Mouse (Mus musculus) embryonic facial prominence, embryonic 13.5 days (tissue): ENCODE results near the gene Apc2. TPM values are rescaled to one million over a fixed set of nuclear protein-coding genes. Genes with fewer than 3 reads are reported as not detected.

Experiments used
- ATAC-seq: fragments of 200-750 bp; cut with Nextera tagmentation; 2 replicates; pipeline ENCODE4 v1.8.0; 2017; ENCODE audit warnings: low read depth; ENCODE audit not compliant: insufficient number of reproducible peaks, insufficient read depth, low FRiP score, low TSS enrichment
- H3K27ac ChIP-seq: fragments of 300-500 bp; sonication (generic); 2 replicates; pipeline ENCODE4 v1.5.1; 2015; ENCODE audit warnings: moderate library complexity, mild to moderate bottlenecking, inconsistent platforms
- H3K27me3 ChIP-seq: fragments of 300-500 bp; sonication (generic); 2 replicates; pipeline ENCODE4 v1.6.1; 2015; ENCODE audit warnings: mild to moderate bottlenecking, inconsistent platforms
- H3K36me3 ChIP-seq: fragments of 300-500 bp; sonication (generic); 2 replicates; pipeline ENCODE4 v1.6.1; 2015; ENCODE audit warnings: mild to moderate bottlenecking, inconsistent platforms
- H3K4me1 ChIP-seq: fragments of 300-500 bp; sonication (generic); 2 replicates; pipeline ENCODE4 v1.6.1; 2015; ENCODE audit warnings: inconsistent platforms
- H3K4me2 ChIP-seq: fragments of 300-500 bp; sonication (generic); 2 replicates; pipeline ENCODE4 v1.6.1; 2015; ENCODE audit warnings: moderate library complexity, mild to moderate bottlenecking, inconsistent platforms
- H3K4me3 ChIP-seq: fragments of 300-500 bp; sonication (generic); 2 replicates; pipeline ENCODE4 v1.5.1; 2015; ENCODE audit warnings: mild to moderate bottlenecking, inconsistent platforms
- H3K9ac ChIP-seq: fragments of 300-500 bp; sonication (generic); 2 replicates; pipeline ENCODE4 v1.6.1; 2015; ENCODE audit warnings: mild to moderate bottlenecking, inconsistent platforms
- H3K9me3 ChIP-seq: fragments of 300-500 bp; sonication (generic); 2 replicates; pipeline ENCODE4 v1.6.1; 2016; ENCODE audit warnings: inconsistent platforms
- WGBS: fragments of 180-500 bp; shearing (Covaris S2); methylation state at CpG from one replicate; pipeline ENCODE4 v1.1.7; 2015; ENCODE audit warnings: mixed read lengths; 5-methylcytosine and 5-hydroxymethylcytosine counted together
- polyA plus RNA-seq: library from polyadenylated mRNA; unstranded; fragments of >200 nt; fragmentation: Nextera tagmentation; extraction: Ambion mirVana; gene quantifications from 2 replicates; pipeline ENCODE4 v1.2.1, GENCODE M21; 2015

The Apc2 gene
- polyA plus RNA-seq, 1 experiment from 2014 or later, result 9.3 TPM

DNA sequence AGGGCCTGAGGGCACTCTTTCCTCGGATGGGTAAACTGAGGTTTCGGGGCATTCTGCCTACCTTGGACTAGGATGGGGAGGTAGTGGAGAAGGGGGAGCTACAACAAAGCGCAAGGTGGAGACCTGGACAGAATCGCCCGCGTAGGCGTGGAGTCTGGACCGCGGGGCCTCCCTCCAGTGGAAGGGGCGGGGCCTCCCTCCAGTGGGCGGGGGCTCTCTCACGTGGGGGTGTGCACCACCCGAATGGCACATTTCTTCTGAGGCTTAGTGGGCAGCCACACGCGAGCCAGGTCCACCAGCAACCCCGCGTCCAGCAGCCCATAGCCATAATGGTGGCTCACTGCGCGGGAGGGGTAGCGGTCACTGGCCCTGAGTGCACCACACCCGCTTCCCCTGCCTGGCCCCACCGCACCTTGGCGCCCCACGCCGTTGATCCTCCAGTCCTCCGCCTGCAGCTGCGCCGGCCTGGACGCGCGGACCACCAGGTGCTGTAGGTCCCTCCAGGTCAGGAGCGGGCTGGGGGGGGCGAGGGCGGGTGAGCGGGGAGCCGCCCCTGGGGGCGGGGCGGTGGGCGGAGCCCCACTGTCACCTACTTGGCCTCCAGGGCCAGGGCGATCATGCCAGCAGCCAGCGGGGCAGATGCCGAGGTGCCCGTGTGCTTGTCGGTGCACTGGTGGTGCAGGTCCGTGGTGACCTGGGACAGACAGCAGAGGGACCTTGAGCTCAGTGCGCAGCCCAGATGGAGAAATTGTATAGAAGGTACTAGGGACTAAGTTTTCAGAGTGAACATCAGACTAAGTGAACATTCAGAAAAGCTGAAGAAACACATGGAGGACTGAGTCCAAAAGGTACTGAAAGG is 27.7 kb downstream of the Apc2 start:
- Histone ChIP-seq H3K36me3 (peaks cover 6% of the 10 kb centered on the region; the same call in 1 of the 2 replicates), H3K4me1 (peaks cover 36% of the 10 kb centered on the region), H3K27ac (no peak overlapping the region), H3K4me3 (peak overlapping the region; percentile 62), H3K4me2 (peak overlapping the region; percentile 98), H3K9me3 (no peaks in the 10 kb centered on the region), H3K27me3 (0 out of 2 replicates have a peak, but pooled peaks cover 4% of the 10 kb centered on the region), H3K9ac (peak overlapping the region; percentile 72)
- WGBS, result under 1% methylated on average over 46 of the region's 46 CpGs
- peak; percentile 33; the same call in 1 of the 2 replicates for ATAC-seq

DNA sequence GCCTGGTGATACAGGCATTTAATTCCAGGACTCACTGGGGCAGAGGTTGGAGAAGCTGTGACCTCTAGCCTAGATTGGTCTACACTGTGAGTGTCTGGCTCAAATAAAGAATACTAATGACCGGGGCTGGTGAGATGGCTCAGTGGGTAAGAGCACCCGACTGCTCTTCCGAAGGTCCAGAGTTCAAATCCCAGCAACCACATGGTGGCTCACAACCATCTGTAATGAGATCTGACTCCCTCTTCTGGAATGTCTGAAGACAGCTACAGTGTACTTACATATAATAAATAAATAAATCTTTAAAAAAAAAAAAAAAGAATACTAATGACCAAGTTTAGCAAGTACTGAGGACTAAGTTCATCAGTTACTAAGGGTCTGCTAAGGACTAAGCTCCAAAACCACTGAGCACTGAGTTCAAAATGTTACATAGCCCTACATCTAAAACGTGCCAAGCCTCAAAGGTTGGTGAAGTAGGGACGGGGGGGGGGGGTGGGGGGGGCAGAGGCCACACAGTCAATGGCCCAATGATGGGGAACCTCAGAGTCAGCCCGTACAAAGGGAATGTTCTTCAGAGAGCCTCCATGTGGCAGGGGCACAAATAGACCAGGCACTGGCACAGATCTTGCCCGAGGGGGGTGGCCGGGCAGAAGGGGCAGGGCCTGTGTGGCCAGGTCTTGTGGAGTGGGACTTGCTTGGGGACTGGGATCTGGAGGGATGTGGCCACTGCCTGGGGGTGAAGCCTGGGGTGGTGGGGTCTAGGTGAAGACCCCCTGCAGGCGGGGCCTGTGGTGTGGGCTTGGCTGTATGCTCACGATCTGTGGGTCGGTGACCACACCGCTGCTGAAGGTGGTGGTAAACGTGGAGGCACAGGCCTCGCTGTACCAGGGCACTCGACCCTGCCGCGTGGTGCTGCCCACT is 28.6 kb downstream of the Apc2 start:
- H3K4me3 ChIP-seq, result peak overlapping the region; percentile 62
- H3K4me2 ChIP-seq, result peak overlapping the region; percentile 98
- no peak for ATAC-seq
- H3K9ac ChIP-seq, result no peak overlapping the region
- 0 out of 2 replicates have a peak, but pooled peaks cover 4% of the 10 kb centered on the region for H3K27me3 ChIP-seq
- no peak overlapping the region for H3K27ac ChIP-seq
- no peaks in the 10 kb centered on the region for H3K9me3 ChIP-seq
- 77% methylated on average over 17 of the region's 17 CpGs for WGBS
- no peaks in the 10 kb centered on the region for H3K36me3 ChIP-seq
- H3K4me1 ChIP-seq, result peaks cover 33% of the 10 kb centered on the region

DNA sequence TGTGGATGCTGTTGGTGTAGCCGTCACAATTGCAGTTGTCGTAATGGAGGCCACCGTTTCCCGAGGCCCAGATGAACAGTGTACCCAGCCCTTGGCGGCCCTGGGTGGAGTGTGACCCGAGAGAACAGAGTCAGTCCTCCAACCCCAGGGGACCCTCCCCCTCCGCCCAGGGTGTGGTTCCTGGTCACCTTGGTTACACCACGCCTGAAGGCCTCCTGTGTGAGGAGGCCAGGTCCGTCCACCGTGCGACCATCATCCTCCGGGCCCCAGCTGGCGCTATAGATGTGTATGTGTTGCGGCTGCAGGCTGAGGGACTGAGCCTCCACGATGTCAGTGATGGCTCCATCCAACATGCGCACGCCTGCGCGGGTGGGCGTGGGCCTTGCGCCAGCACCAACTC is 29.3 kb downstream of the Apc2 start:
- H3K27ac ChIP-seq, result no peak overlapping the region
- no peak overlapping the region for H3K4me3 ChIP-seq
- H3K4me1 ChIP-seq, result peaks cover 34% of the 10 kb centered on the region
- 82% methylated on average over 21 of the region's 21 CpGs for WGBS
- no peak overlapping the region for H3K9ac ChIP-seq
- no peak overlapping the region for H3K4me2 ChIP-seq
- ATAC-seq, result no peak
- no peaks in the 10 kb centered on the region for H3K9me3 ChIP-seq
- no peaks in the 10 kb centered on the region for H3K36me3 ChIP-seq
- H3K27me3 ChIP-seq, result 0 out of 2 replicates have a peak, but pooled peaks cover 4% of the 10 kb centered on the region

GRCm38 (mm10) chr10:80329273-80330081 is 33.7 kb downstream of the Apc2 start, which contains the start of the genes Pcsk4 and Reep6:
Gene Pcsk4, minus strand, starts transcription at chr10:80329498.
Gene Reep6, plus strand, starts transcription at chr10:80329953.
- Histone ChIP-seq H3K27me3 (peaks cover 25% of the 10 kb centered on the region), H3K27ac (no peak within 1 kb of the TSS), H3K4me1 (peaks cover 23% of the 10 kb centered on the region), H3K4me3 (peak within 1 kb of the TSS; percentile 54), H3K9me3 (no peaks in the 10 kb centered on the region), H3K9ac (peak within 1 kb of the TSS; percentile 72), H3K36me3 (no peaks in the 10 kb centered on the region), H3K4me2 (peak within 1 kb of the TSS; percentile 94)
- ATAC-seq, result peak; percentile 81
- whole genome bisulfite sequencing, result 5% methylated on average over 35 of the region's 36 CpGs

- Histone ChIP-seq H3K27ac (no peak overlapping the region), H3K4me2 (peak overlapping the region; percentile 94), H3K36me3 (no peaks in the 10 kb centered on the region), H3K4me3 (peak overlapping the region; percentile 54), H3K9me3 (no peaks in the 10 kb centered on the region), H3K4me1 (peaks cover 23% of the 10 kb centered on the region), H3K27me3 (peaks cover 25% of the 10 kb centered on the region), H3K9ac (peak overlapping the region; percentile 72)
- WGBS, result under 1% methylated on average over 41 of the region's 41 CpGs
- ATAC-seq, result no peak
These were observed 34.3 kb downstream of the Apc2 start for GRCm38 (mm10) chr10:80330084-80330483.

- ATAC-seq, result no peak
- H3K36me3 ChIP-seq, result no peaks in the 10 kb centered on the region
- peak overlapping the region; percentile 94 for H3K4me2 ChIP-seq
- H3K4me3 ChIP-seq, result peak overlapping the region; percentile 54
- H3K9me3 ChIP-seq, result no peaks in the 10 kb centered on the region
- peak overlapping the region; percentile 72; the same call in 1 of the 2 replicates for H3K9ac ChIP-seq
- H3K4me1 ChIP-seq, result peaks cover 23% of the 10 kb centered on the region
- 61% methylated on average over 2 of the region's 2 CpGs for WGBS
- H3K27ac ChIP-seq, result no peak overlapping the region
- peaks cover 21% of the 10 kb centered on the region for H3K27me3 ChIP-seq
These were observed 35.1 kb downstream of the Apc2 start for GRCm38 (mm10) chr10:80330888-80331287.

- H3K36me3 ChIP-seq, result no peaks in the 10 kb centered on the region
- H3K27ac ChIP-seq, result no peak overlapping the region
- no peak for ATAC-seq
- H3K4me2 ChIP-seq, result 0 out of 2 replicates have a peak overlapping the region, but pooled peaks have one; percentile 94
- H3K9ac ChIP-seq, result 0 out of 2 replicates have a peak overlapping the region, but pooled peaks have one; percentile 16
- H3K27me3 ChIP-seq, result peaks cover 21% of the 10 kb centered on the region
- H3K4me3 ChIP-seq, result no peak overlapping the region
- no peaks in the 10 kb centered on the region for H3K9me3 ChIP-seq
- WGBS, result 62% methylated on average over 10 of the region's 10 CpGs
- H3K4me1 ChIP-seq, result peaks cover 23% of the 10 kb centered on the region
These were observed 36.1 kb downstream of the Apc2 start for GRCm38 (mm10) chr10:80331636-80332524.

DNA sequence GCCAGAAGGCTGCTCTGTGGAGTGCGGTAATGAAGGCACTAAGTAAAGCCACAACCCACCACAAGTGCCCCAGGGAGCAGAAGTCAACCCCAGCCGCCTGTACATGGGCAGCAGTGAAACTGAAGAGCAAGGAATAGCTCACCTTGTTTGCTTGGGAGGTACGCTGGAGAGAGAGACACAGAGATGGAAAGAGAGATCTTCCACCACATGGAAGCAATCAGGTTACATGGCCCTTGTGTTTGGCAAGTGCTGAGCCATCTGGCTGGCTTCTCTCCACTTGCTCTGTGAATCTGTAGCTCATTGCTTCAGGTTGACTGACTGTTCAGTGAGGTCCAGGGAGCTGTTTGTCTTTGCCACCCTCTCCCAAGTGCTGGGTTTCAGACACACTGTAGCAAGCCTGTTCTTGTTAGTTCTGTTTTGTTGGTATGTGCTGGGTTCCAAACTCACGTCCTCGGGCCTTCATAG is 36.8 kb downstream of the Apc2 start:
- no peak for ATAC-seq
- Histone ChIP-seq H3K4me2 (no peak overlapping the region), H3K4me1 (peaks cover 23% of the 10 kb centered on the region), H3K9ac (no peak overlapping the region), H3K27me3 (peaks cover 21% of the 10 kb centered on the region), H3K4me3 (no peak overlapping the region), H3K36me3 (no peaks in the 10 kb centered on the region), H3K9me3 (no peaks in the 10 kb centered on the region), H3K27ac (no peak overlapping the region)
- WGBS, result 62% methylated on average over 5 of the region's 5 CpGs

DNA sequence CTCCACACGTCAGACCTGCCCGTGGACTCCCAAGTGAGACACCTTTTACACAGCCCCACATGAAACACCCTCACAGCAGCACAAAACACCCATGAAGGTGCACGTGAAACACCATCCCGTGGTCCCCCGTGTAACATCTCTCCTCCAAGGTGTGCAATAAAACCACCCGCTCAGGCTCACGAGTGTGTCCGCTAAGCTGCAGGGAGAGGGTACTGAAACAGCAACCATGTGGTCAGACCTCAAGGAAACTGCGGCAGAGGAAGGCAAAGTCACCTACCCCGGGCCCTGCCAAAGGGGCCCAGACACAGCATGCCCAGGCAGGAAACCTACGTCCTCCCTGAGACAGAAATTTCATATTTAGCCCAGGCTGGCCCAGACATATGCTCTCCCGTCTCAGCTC is 40.5 kb downstream of the Apc2 start:
- H3K27me3 ChIP-seq, result peaks cover 27% of the 10 kb centered on the region
- ATAC-seq, result no peak
- WGBS, result 83% methylated on average over 12 of the region's 12 CpGs
- no peaks in the 10 kb centered on the region for H3K36me3 ChIP-seq
- no peak overlapping the region for H3K27ac ChIP-seq
- H3K9ac ChIP-seq, result no peak overlapping the region
- H3K4me1 ChIP-seq, result peaks cover 15% of the 10 kb centered on the region
- no peak overlapping the region for H3K4me3 ChIP-seq
- H3K9me3 ChIP-seq, result no peaks in the 10 kb centered on the region
- H3K4me2 ChIP-seq, result no peak overlapping the region
